Mouse (Mus musculus) heart, embryonic 13.5 days (tissue): ENCODE results near the gene Hoxb6. TPM values are rescaled to one million over a fixed set of nuclear protein-coding genes. Genes with fewer than 3 reads are reported as not detected.

Source experiments
- ATAC-seq: fragments of 200-750 bp; cut with Nextera tagmentation; 2 replicates; pipeline ENCODE4 v1.8.0; 2017; ENCODE audit warnings: moderate TSS enrichment; ENCODE audit not compliant: insufficient number of reproducible peaks, low FRiP score, low TSS enrichment; ENCODE audit errors: extremely low read depth
- H3K27ac ChIP-seq: fragments of 300-500 bp; sonication (generic); replicated peaks from 2 replicates; pipeline ENCODE4 v1.5.1; 2015; ENCODE audit warnings: moderate library complexity, mild to moderate bottlenecking, inconsistent platforms
- H3K27me3 ChIP-seq: fragments of 300-500 bp; sonication (generic); replicated peaks from 2 replicates; pipeline ENCODE4 v1.6.1; 2015; ENCODE audit warnings: mild to moderate bottlenecking, inconsistent platforms
- H3K36me3 ChIP-seq: fragments of 300-500 bp; sonication (generic); 2 replicates; pipeline ENCODE4 v1.6.1; 2015; ENCODE audit warnings: mild to moderate bottlenecking, inconsistent platforms
- H3K4me1 ChIP-seq: fragments of 300-500 bp; sonication (generic); 2 replicates; pipeline ENCODE4 v1.6.1; 2015; ENCODE audit warnings: inconsistent platforms
- H3K4me2 ChIP-seq: fragments of 300-500 bp; sonication (generic); 2 replicates; pipeline ENCODE4 v1.6.1; 2015; ENCODE audit warnings: inconsistent platforms, mild to moderate bottlenecking, moderate library complexity
- H3K4me3 ChIP-seq: fragments of 300-500 bp; sonication (generic); 2 replicates; pipeline ENCODE4 v1.5.1; 2015; ENCODE audit warnings: moderate library complexity, mild to moderate bottlenecking, inconsistent platforms
- H3K9ac ChIP-seq: fragments of 300-500 bp; sonication (generic); 2 replicates; pipeline ENCODE4 v1.6.1; 2015; ENCODE audit warnings: inconsistent platforms, mild to moderate bottlenecking, moderate library complexity
- H3K9me3 ChIP-seq: fragments of 300-500 bp; sonication (generic); 2 replicates; pipeline ENCODE4 v1.6.1; 2016; ENCODE audit warnings: inconsistent platforms
- WGBS: fragments of 180-500 bp; shearing (Covaris S2); methylation state at CpG from one replicate; pipeline ENCODE4 v1.1.7; 2015; ENCODE audit warnings: mixed read lengths; 5-methylcytosine and 5-hydroxymethylcytosine counted together
- polyA plus RNA-seq: library from polyadenylated mRNA; unstranded; fragments of >200 nt; fragmentation: Nextera tagmentation; extraction: Ambion mirVana; gene quantifications from 2 replicates; pipeline ENCODE4 v1.2.1, GENCODE M21; 2015

Gene Hoxb6
- polyA plus RNA-seq, 1 experiment from 2014 or later, result 2.0 TPM

GRCm38 (mm10) chr11:96289837-96290236, 2.4 kb upstream of the Hoxb6 start:
- WGBS, result 9% methylated on average over 6 of the region's 6 CpGs
- Histone ChIP-seq H3K9ac (no peak overlapping the region), H3K36me3 (no peaks in the 10 kb centered on the region), H3K27me3 (peaks cover 98% of the 10 kb centered on the region), H3K9me3 (no peaks in the 10 kb centered on the region), H3K4me1 (peaks cover 10% of the 10 kb centered on the region), H3K4me3 (no peak overlapping the region), H3K4me2 (no peak overlapping the region), H3K27ac (no peak overlapping the region)
- ATAC-seq, result no peak

GRCm38 (mm10) chr11:96290705-96291355, 1.4 kb upstream of the Hoxb6 start:
- no peak for ATAC-seq
- no peaks in the 10 kb centered on the region for H3K9me3 ChIP-seq
- no peak overlapping the region for H3K9ac ChIP-seq
- H3K27me3 ChIP-seq, result peaks cover 98% of the 10 kb centered on the region
- H3K4me1 ChIP-seq, result peaks cover 15% of the 10 kb centered on the region
- no peak overlapping the region for H3K4me2 ChIP-seq
- no peaks in the 10 kb centered on the region for H3K36me3 ChIP-seq
- no peak overlapping the region for H3K4me3 ChIP-seq
- 7% methylated on average over 17 of the region's 17 CpGs for WGBS
- H3K27ac ChIP-seq, result no peak overlapping the region

- 0 out of 2 replicates have a peak, but pooled peaks cover 7% of the 10 kb centered on the region for H3K4me1 ChIP-seq
- H3K9ac ChIP-seq, result no peak overlapping the region
- H3K27me3 ChIP-seq, result peaks cover 98% of the 10 kb centered on the region
- peak overlapping the region; percentile 0; the same call in 1 of the 2 replicates for H3K4me3 ChIP-seq
- no peaks in the 10 kb centered on the region for H3K9me3 ChIP-seq
- no peak overlapping the region for H3K27ac ChIP-seq
- no peak overlapping the region for H3K4me2 ChIP-seq
- H3K36me3 ChIP-seq, result no peaks in the 10 kb centered on the region
- 3% methylated on average over 12 of the region's 12 CpGs for WGBS
- no peak for ATAC-seq
These were observed 457 bp downstream of the Hoxb6 start for GRCm38 (mm10) chr11:96292565-96293301.

- H3K9me3 ChIP-seq, result no peaks in the 10 kb centered on the region
- no peaks in the 10 kb centered on the region for H3K36me3 ChIP-seq
- no peak overlapping the region for H3K4me2 ChIP-seq
- H3K27me3 ChIP-seq, result peaks cover 98% of the 10 kb centered on the region
- ATAC-seq, result no peak
- peak overlapping the region; percentile 0; the same call in 1 of the 2 replicates for H3K4me3 ChIP-seq
- H3K27ac ChIP-seq, result no peak overlapping the region
- H3K4me1 ChIP-seq, result 0 out of 2 replicates have a peak, but pooled peaks cover 7% of the 10 kb centered on the region
- 1% methylated on average over 22 of the region's 22 CpGs for WGBS
- no peak overlapping the region for H3K9ac ChIP-seq
These were observed 1.1 kb downstream of the Hoxb6 start for GRCm38 (mm10) chr11:96293302-96293921.

GRCm38 (mm10) chr11:96294245-96295091, 2.2 kb downstream of the Hoxb6 start:
- ATAC-seq, result no peak
- Histone ChIP-seq H3K4me3 (peak overlapping the region; percentile 14), H3K4me1 (peaks cover 14% of the 10 kb centered on the region), H3K36me3 (no peaks in the 10 kb centered on the region), H3K27me3 (peaks cover 98% of the 10 kb centered on the region), H3K9me3 (no peaks in the 10 kb centered on the region), H3K27ac (no peak overlapping the region), H3K9ac (no peak overlapping the region), H3K4me2 (no peak overlapping the region)
- WGBS, result under 1% methylated on average over 32 of the region's 32 CpGs

GRCm38 (mm10) chr11:96295092-96295835, 3.0 kb downstream of the Hoxb6 start:
- no peak overlapping the region for H3K9ac ChIP-seq
- peaks cover 14% of the 10 kb centered on the region for H3K4me1 ChIP-seq
- H3K4me3 ChIP-seq, result peak overlapping the region; percentile 14
- 1% methylated on average over 30 of the region's 30 CpGs for whole genome bisulfite sequencing
- no peak for ATAC-seq
- H3K36me3 ChIP-seq, result no peaks in the 10 kb centered on the region
- H3K27ac ChIP-seq, result no peak overlapping the region
- H3K4me2 ChIP-seq, result no peak overlapping the region
- peaks cover 98% of the 10 kb centered on the region for H3K27me3 ChIP-seq
- H3K9me3 ChIP-seq, result no peaks in the 10 kb centered on the region

- no peak overlapping the region for H3K9ac ChIP-seq
- peaks cover 14% of the 10 kb centered on the region for H3K4me1 ChIP-seq
- no peak overlapping the region for H3K4me2 ChIP-seq
- H3K27ac ChIP-seq, result no peak overlapping the region
- ATAC-seq, result no peak
- 5% methylated on average over 2 of the region's 2 CpGs for WGBS
- H3K9me3 ChIP-seq, result no peaks in the 10 kb centered on the region
- no peaks in the 10 kb centered on the region for H3K36me3 ChIP-seq
- peaks cover 100% of the 10 kb centered on the region for H3K27me3 ChIP-seq
- no peak overlapping the region for H3K4me3 ChIP-seq
These were observed 4.7 kb downstream of the Hoxb6 start for GRCm38 (mm10) chr11:96296997-96297396.

GRCm38 (mm10) chr11:96297428-96297827, 5.2 kb downstream of the Hoxb6 start:
- no peak overlapping the region for H3K9ac ChIP-seq
- H3K4me1 ChIP-seq, result peaks cover 14% of the 10 kb centered on the region
- H3K27me3 ChIP-seq, result peaks cover 100% of the 10 kb centered on the region
- H3K4me3 ChIP-seq, result no peak overlapping the region
- no peak for ATAC-seq
- no peak overlapping the region for H3K4me2 ChIP-seq
- H3K27ac ChIP-seq, result no peak overlapping the region
- H3K9me3 ChIP-seq, result no peaks in the 10 kb centered on the region
- H3K36me3 ChIP-seq, result no peaks in the 10 kb centered on the region
- 4% methylated on average over 3 of the region's 3 CpGs for WGBS

- H3K36me3 ChIP-seq, result no peaks in the 10 kb centered on the region
- H3K4me3 ChIP-seq, result no peak overlapping the region
These were observed 5.8 kb downstream of the Hoxb6 start for GRCm38 (mm10) chr11:96297968-96298635.

More at GRCm38 (mm10) chr11:96297968-96298635, 5.8 kb downstream of the Hoxb6 start:
- no peak overlapping the region for H3K9ac ChIP-seq
- no peak overlapping the region for H3K27ac ChIP-seq
- no peaks in the 10 kb centered on the region for H3K9me3 ChIP-seq
- H3K4me1 ChIP-seq, result peaks cover 14% of the 10 kb centered on the region
- H3K27me3 ChIP-seq, result peaks cover 100% of the 10 kb centered on the region
- 5% methylated on average over 11 of the region's 11 CpGs for WGBS
- peak overlapping the region; percentile 12; the same call in 1 of the 2 replicates for H3K4me2 ChIP-seq
- ATAC-seq, result no peak
